Mouse (Mus musculus): ENCODE results near the gene Foxj3.

DNA sequence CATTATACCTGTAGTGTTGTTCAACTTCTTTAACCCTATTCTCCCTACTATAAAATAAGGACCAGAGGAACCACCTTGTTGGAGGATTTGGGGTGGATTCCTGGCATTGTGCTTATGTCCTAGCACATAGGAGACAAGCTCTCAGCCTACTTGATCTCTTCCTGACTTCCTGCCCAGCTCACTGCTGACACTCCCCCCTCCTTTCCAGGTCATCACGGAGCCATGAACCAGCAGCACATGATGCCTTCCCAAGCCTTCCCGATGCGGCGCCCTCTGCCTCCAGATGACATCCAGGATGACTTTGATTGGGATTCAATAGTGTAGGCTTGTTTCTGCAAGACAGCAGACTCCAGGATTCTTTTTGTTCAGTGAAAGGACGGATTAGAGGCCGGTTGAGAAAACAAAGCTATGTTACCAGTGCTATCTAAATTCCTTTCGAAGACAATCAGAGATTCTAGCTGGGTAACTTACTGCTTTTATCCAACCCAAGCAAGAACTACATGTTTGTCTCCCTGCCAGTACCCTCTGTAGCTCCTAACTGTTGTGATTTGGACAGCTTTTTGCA is 89.4 kb downstream of the Foxj3 start:
- TF ChIP-seq POLR2A (IDR thresholded peaks at IDR 0.05; ENCODE audit: borderline replicate concordance, control insufficient read depth, low read depth, low read length) (no peak), CTCF (IDR thresholded peaks at IDR 0.05; ENCODE audit: control insufficient read depth, insufficient read depth, low read length) (no peak)
